ENCODE assay signal across 11 mouse cellular contexts in the genomic region with DNA sequence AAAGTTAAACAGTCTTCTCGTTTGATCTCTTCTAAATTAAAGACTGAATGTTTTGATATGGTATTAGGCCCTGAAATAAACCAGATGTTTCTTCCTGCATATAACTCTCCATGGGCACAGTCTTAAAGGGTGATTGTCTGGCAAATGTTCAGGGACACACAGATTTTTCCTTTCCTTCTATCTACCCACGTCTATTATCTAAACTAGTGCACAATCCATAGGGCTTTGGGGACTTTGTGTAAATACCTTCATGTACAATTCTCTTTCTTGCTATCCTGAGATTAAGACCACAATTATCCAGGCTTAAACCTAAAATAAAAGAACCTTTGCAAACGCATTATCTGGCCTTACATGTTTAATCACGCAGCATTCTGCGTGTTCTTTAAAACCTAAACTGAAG.
A peak's percentile ranks its signal among the peaks of the same experiment; 100 is the strongest.
DNase-seq lines count a peak whose midpoint lies in the region; ATAC-seq lines count a peak whose summit lies in the region.
"Had no signal": no experiment of that assay in that cellular context is flagged by ENCODE, and none has a peak within 500 bp of the region (broad histone marks: within the 10 kb centered on the region; RNA-seq: fewer than 3 reads in every experiment).

No protein-coding gene starts in this region.

- no peaks in the 10 kb centered on the region for H3K9me3 ChIP-seq in kidney, embryonic 16.5 days (ENCODE audit: low read length)
- no peaks in the 10 kb centered on the region for H3K9me3 ChIP-seq in embryonic facial prominence, embryonic 12.5 days
- no peaks in the 10 kb centered on the region for H3K9me3 ChIP-seq in hindbrain, embryonic 13.5 days
- no peaks in the 10 kb centered on the region for H3K9me3 ChIP-seq in neural tube, embryonic 14.5 days (ENCODE audit: control insufficient read depth, low read length)
- H3K9me3 ChIP-seq: limb, embryonic 13.5 days had no signal

- WGBS in kidney, embryonic 16.5 days, result 56% methylated on average over 5 of the region's 5 CpGs
- WGBS in embryonic facial prominence, embryonic 12.5 days, result 31% methylated on average over 5 of the region's 5 CpGs
- 11% methylated on average over 5 of the region's 5 CpGs for WGBS in hindbrain, embryonic 13.5 days
- 19% methylated on average over 5 of the region's 5 CpGs for WGBS in neural tube, embryonic 14.5 days

- DNase-seq in kidney, adult 9 months, result no peak
- DNase-seq in cerebellum, postnatal 25 days, result no peak
- no peak for DNase-seq in cerebellum, adult 11-12 months
- DNase-seq in heart, adult 18-20 months, result no peak
- DNase-seq: gastrocnemius, postnatal 10 days had no signal

- peak overlapping the region; percentile 61; the same call in 1 of the 2 replicates for H3K27ac ChIP-seq in kidney, embryonic 16.5 days (ENCODE audit: low read length)
- H3K27ac ChIP-seq in embryonic facial prominence, embryonic 12.5 days, result peak overlapping the region; percentile 57; the same call in 1 of the 2 replicates
- H3K27ac ChIP-seq in hindbrain, embryonic 13.5 days, result peak overlapping the region; percentile 80
- peak overlapping the region; percentile 72; the same call in 1 of the 2 replicates for H3K27ac ChIP-seq in neural tube, embryonic 14.5 days (ENCODE audit: low read depth, low read length)
- H3K27ac ChIP-seq: limb, embryonic 13.5 days had no signal

- no peak overlapping the region for H3K4me3 ChIP-seq in kidney, embryonic 16.5 days (ENCODE audit: low read length)
- H3K4me3 ChIP-seq in embryonic facial prominence, embryonic 12.5 days, result no peak overlapping the region
- H3K4me3 ChIP-seq in hindbrain, embryonic 13.5 days, result no peak overlapping the region
- H3K4me3 ChIP-seq in neural tube, embryonic 14.5 days (ENCODE audit: low read depth, low read length), result no peak overlapping the region
- H3K4me3 ChIP-seq: limb, embryonic 13.5 days had no signal

- peaks cover 17% of the 10 kb centered on the region; the same call in 1 of the 2 replicates for H3K4me1 ChIP-seq in kidney, embryonic 16.5 days (ENCODE audit: insufficient read depth, low read length)
- H3K4me1 ChIP-seq in embryonic facial prominence, embryonic 12.5 days, result peaks cover 15% of the 10 kb centered on the region
- peaks cover 34% of the 10 kb centered on the region for H3K4me1 ChIP-seq in hindbrain, embryonic 13.5 days (replicated peaks)
- H3K4me1 ChIP-seq in neural tube, embryonic 14.5 days (ENCODE audit: control insufficient read depth, insufficient read depth, low read length), result peaks cover 17% of the 10 kb centered on the region; the same call in 1 of the 2 replicates

- ATAC-seq in kidney, embryonic 16.5 days (ENCODE audit: low FRiP score, low TSS enrichment), result no peak
- 0 out of 2 replicates have a peak, but pooled peaks have one; percentile 15 for ATAC-seq in embryonic facial prominence, embryonic 12.5 days (ENCODE audit: insufficient number of reproducible peaks, insufficient read depth, low FRiP score, low TSS enrichment)
- ATAC-seq in hindbrain, embryonic 13.5 days (ENCODE audit: low FRiP score), result no peak
- ATAC-seq in neural tube, embryonic 14.5 days (ENCODE audit: low read depth), result peak; percentile 56; the same call in 1 of the 2 replicates

- H3K9ac ChIP-seq in kidney, embryonic 16.5 days (replicated peaks; ENCODE audit: low read length), result no peak overlapping the region
- H3K9ac ChIP-seq in embryonic facial prominence, embryonic 12.5 days, result no peak overlapping the region
- H3K9ac ChIP-seq in hindbrain, embryonic 13.5 days, result no peak overlapping the region
- H3K9ac ChIP-seq in neural tube, embryonic 14.5 days (replicated peaks; ENCODE audit: low read depth, low read length), result no peak overlapping the region
- H3K9ac ChIP-seq: limb, embryonic 13.5 days had no signal

- H3K4me2 ChIP-seq in kidney, embryonic 16.5 days (replicated peaks; ENCODE audit: low read depth, low read length), result no peak overlapping the region
- H3K4me2 ChIP-seq in embryonic facial prominence, embryonic 12.5 days (replicated peaks), result no peak overlapping the region
- H3K4me2 ChIP-seq in hindbrain, embryonic 13.5 days, result no peak overlapping the region
- no peak overlapping the region for H3K4me2 ChIP-seq in neural tube, embryonic 14.5 days (ENCODE audit: low read depth, low read length)
- H3K4me2 ChIP-seq: limb, embryonic 13.5 days had no signal

- H3K36me3 ChIP-seq in kidney, embryonic 16.5 days (ENCODE audit: insufficient read depth, low read length), result peaks cover 19% of the 10 kb centered on the region
- peaks cover 32% of the 10 kb centered on the region for H3K36me3 ChIP-seq in embryonic facial prominence, embryonic 12.5 days
- H3K36me3 ChIP-seq in hindbrain, embryonic 13.5 days, result peaks cover 30% of the 10 kb centered on the region
- H3K36me3 ChIP-seq in neural tube, embryonic 14.5 days (ENCODE audit: control insufficient read depth, insufficient read depth, low read length), result peaks cover 10% of the 10 kb centered on the region

- no peaks in the 10 kb centered on the region for H3K27me3 ChIP-seq in kidney, embryonic 16.5 days (ENCODE audit: insufficient read depth, low read length)
- no peaks in the 10 kb centered on the region for H3K27me3 ChIP-seq in embryonic facial prominence, embryonic 12.5 days
- no peaks in the 10 kb centered on the region for H3K27me3 ChIP-seq in hindbrain, embryonic 13.5 days
- H3K27me3 ChIP-seq in neural tube, embryonic 14.5 days (ENCODE audit: control insufficient read depth, insufficient read depth, low read length), result no peaks in the 10 kb centered on the region
- H3K27me3 ChIP-seq: CH12.LX; limb, embryonic 13.5 days had no signal

Comparison
In these comparisons a context has a peak if more than half of its experiments do, and no peak if none do; other contexts are left out.
1. ATAC-seq: peak in embryonic facial prominence, embryonic 12.5 days (single experiment) and neural tube, embryonic 14.5 days (single experiment); none in kidney, embryonic 16.5 days (single experiment) and hindbrain, embryonic 13.5 days (single experiment).
2. Peak in every context shown above with its lines, with median percentiles within 50 percentile points of each other: H3K27ac ChIP-seq.